Mouse (Mus musculus): ENCODE data around the gene Tada2b. TPM values are rescaled to one million over a fixed set of nuclear protein-coding genes. Genes with fewer than 3 reads are reported as not detected.

Tada2b gene
- polyA plus RNA-seq, 1 experiment from 2014 or later: 1.6 TPM

DNA sequence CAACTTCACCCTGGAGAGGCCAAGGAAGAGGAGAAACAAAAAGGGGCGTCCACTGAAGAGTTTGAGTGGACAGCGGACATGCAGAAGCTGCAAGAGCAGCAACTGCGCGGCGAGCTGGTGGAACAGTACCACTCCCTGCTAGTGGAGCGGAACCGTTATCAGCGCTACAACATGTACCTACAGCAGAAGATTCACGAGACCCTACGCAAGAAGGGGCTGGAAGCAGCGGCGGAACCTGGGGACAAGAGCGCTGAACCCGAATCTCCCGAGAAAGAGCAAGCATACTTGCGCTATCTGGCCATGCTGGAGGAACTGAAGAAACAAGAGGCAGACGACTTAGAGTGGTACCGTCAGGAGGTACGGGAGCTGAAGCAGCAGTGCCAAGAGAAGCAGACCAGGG, 1.2 kb upstream of the Tada2b start:
- H3K4me2 ChIP-seq (ENCODE audit: low read depth, low read length): peak overlapping the region; percentile 97
- H3K4me1 ChIP-seq (ENCODE audit: control insufficient read depth, insufficient read depth, low read length): peaks cover 21% of the 10 kb centered on the region
- H3K4me3 ChIP-seq (ENCODE audit: low read length): peak overlapping the region; percentile 64
- ATAC-seq: no peak
- WGBS: 32% methylated on average over 19 of the region's 19 CpGs
- H3K27me3 ChIP-seq (replicated peaks; ENCODE audit: control insufficient read depth, insufficient read depth, low read length): peaks cover 10% of the 10 kb centered on the region; the same call in 1 of the 2 replicates
- no peak overlapping the region for H3K27ac ChIP-seq (ENCODE audit: low read length)
- no peaks in the 10 kb centered on the region for H3K9me3 ChIP-seq (ENCODE audit: control insufficient read depth, low read length)
- H3K9ac ChIP-seq (ENCODE audit: low read depth, low read length): no peak overlapping the region
- H3K36me3 ChIP-seq (ENCODE audit: control insufficient read depth, insufficient read depth, low read length): no peaks in the 10 kb centered on the region

DNA sequence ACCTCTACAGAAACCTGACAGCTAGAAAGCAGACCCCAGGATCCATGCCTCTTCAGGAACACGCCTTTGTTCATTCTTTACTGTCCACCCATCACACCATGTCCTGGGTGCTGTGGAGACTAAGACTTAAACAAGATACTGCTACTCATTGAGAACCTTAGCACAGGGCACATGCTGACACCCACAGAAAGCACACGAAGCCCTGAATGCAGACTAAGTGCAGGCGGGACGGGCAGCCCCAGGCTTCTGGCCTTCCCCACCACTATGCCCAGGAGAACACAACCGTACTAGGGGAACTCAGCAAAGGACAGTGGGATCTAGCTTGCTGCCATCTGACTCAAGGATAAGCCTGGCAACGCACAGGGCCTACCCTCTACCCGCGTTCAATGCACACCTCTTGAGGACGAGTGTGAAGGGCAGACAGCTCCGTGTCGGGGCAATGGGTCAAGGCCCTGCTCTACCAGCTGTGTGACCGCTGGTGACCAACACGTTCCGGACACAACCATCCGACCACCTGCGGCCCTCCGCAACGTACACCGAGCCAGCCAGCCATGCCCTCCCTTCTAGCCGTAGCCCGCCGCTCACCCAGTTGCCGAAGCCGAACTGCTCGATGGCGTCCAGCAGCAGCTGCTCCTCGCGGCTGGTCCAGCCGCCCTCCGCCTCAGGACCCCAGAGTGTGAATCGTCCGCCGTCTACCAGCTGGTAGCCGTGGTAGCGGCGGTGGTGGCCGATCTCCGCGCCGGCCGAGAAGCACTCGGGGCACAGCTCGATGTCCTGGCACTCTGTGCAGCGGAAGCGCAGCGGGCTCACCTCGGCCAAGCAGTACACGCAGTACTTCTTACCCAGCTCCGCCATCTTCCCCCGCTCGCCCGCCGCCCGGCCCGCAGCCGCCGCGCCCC, 633 bp downstream of the Tada2b start:
- ATAC-seq: peak; percentile 62
- peak overlapping the region; percentile 90 for H3K4me3 ChIP-seq (ENCODE audit: low read length)
- 1% methylated on average over 58 of the region's 58 CpGs for WGBS
- no peaks in the 10 kb centered on the region for H3K9me3 ChIP-seq (ENCODE audit: control insufficient read depth, low read length)
- peak overlapping the region; percentile 92 for H3K9ac ChIP-seq (ENCODE audit: low read depth, low read length)
- peaks cover 10% of the 10 kb centered on the region; the same call in 1 of the 2 replicates for H3K27me3 ChIP-seq (replicated peaks; ENCODE audit: control insufficient read depth, insufficient read depth, low read length)
- H3K4me1 ChIP-seq (ENCODE audit: control insufficient read depth, insufficient read depth, low read length): peaks cover 21% of the 10 kb centered on the region
- no peaks in the 10 kb centered on the region for H3K36me3 ChIP-seq (ENCODE audit: control insufficient read depth, insufficient read depth, low read length)
- peak overlapping the region; percentile 54 for H3K27ac ChIP-seq (ENCODE audit: low read length)
- H3K4me2 ChIP-seq (ENCODE audit: low read depth, low read length): peak overlapping the region; percentile 93

DNA sequence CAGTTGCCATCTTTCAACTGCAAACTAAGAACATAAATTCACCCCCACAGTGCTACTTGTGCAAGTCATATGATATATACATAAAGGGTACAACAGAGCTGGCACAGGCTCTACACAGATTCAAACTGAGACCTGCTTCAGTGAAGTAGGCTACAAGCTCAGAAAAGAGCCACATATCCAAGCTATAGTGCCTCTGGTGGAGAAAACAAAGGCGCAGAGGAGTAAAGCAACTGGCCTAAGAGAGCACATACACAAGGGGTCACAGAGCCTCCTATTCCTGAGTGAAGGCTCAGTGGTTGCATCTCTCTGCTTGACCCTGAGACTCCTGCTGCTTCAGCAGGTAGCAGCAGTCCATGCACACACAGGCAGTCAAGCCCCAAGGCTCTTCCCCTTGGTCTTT, 3.0 kb downstream of the Tada2b start:
- Histone ChIP-seq H3K4me1 (ENCODE audit: control insufficient read depth, insufficient read depth, low read length) (peaks cover 21% of the 10 kb centered on the region), H3K36me3 (ENCODE audit: control insufficient read depth, insufficient read depth, low read length) (no peaks in the 10 kb centered on the region), H3K9ac (ENCODE audit: low read depth, low read length) (no peak overlapping the region), H3K4me2 (ENCODE audit: low read depth, low read length) (no peak overlapping the region), H3K4me3 (ENCODE audit: low read length) (no peak overlapping the region), H3K27ac (ENCODE audit: low read length) (no peak overlapping the region), H3K27me3 (replicated peaks; ENCODE audit: control insufficient read depth, insufficient read depth, low read length) (peaks cover 9% of the 10 kb centered on the region; the same call in 1 of the 2 replicates), H3K9me3 (ENCODE audit: control insufficient read depth, low read length) (no peaks in the 10 kb centered on the region)
- ATAC-seq: no peak
- 64% methylated on average over 1 of the region's 1 CpGs for WGBS

DNA sequence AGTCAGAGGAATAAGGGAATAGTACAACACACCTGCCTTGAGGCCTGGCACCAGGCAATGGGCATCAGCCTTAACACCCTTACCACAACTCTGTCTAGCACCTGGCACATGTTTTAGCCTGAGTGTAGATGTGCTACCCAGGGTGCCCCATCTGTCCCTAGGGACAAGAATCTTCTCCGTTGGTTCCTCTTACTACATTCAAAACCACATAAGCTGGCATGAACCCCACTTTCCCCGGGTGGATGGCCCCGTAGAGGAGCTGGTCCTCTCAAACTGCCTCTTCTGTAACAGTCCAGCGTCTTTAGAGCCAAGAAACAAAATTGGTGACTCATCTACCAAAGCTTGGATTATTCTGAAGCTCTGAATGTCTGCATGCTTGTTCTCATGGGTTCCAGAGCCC, 3.7 kb downstream of the Tada2b start:
- H3K9ac ChIP-seq (ENCODE audit: low read depth, low read length): no peak overlapping the region
- H3K9me3 ChIP-seq (ENCODE audit: control insufficient read depth, low read length): no peaks in the 10 kb centered on the region
- H3K27me3 ChIP-seq (replicated peaks; ENCODE audit: control insufficient read depth, insufficient read depth, low read length): peaks cover 2% of the 10 kb centered on the region; the same call in 1 of the 2 replicates
- WGBS: 94% methylated on average over 4 of the region's 4 CpGs
- no peak overlapping the region for H3K27ac ChIP-seq (ENCODE audit: low read length)
- H3K36me3 ChIP-seq (ENCODE audit: control insufficient read depth, insufficient read depth, low read length): no peaks in the 10 kb centered on the region
- no peak for ATAC-seq
- no peak overlapping the region for H3K4me3 ChIP-seq (ENCODE audit: low read length)
- no peak overlapping the region for H3K4me2 ChIP-seq (ENCODE audit: low read depth, low read length)
- H3K4me1 ChIP-seq (ENCODE audit: control insufficient read depth, insufficient read depth, low read length): peaks cover 21% of the 10 kb centered on the region

DNA sequence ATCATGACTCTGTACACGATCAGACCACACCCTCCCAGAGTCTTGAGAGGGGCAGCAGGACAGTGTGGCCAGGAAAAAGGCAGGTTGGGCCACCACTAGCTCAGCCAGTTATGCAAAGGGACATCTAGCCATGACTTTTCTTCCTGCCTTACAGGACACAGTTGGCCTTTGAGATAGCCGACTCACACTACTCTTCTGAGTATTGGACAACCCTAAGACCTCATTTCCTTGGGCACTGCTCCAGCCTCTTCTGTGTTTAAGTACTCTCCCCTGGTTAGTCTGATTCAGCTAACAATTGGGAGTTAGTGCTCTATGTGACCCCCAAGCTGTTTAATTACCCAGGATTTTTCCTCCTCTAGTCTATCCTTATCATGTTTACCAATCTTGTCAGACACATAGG, 4.3 kb downstream of the Tada2b start:
- 74% methylated on average over 2 of the region's 2 CpGs for WGBS

DNA sequence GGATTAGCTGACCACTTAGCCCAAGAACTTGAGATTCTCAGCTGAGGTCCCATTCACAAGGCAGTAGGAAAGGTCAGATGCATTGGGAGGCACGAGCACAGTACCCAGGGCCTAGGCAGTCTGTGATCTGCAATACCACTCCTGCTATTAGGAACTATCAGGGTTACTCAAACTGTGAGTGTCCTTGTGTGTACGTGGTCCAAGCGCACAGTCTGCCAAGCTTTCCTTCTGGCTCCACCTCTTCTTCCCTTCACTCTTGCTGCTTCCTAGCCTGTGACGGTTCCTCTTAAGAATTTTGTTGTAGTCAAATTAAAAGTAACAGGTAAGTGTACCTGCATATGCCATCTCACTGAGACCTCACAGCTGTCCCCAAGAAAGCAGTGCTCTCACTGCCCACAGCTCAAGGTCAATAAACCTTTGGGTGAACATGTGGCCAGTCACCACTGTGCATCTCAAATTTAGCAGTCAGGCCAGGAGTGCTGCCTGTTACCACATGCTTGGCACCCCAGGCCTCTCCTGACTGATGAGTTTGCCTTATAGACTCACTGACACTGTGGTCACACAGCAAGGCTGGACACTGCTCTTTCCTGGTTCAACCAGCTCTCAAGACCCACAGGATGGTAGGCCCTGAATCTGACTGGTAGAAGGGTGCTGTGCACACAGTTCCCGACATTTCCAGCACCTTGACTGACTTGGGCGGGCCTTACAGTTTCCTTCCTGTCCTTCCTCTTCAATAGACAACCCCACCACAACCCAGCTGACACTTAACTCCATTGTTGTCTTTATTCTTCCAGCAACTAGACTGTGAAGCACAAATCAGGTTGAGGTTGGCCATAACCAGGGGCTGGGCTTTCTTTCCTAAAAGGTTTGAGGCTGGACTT, 5.3 kb downstream of the Tada2b start:
- Histone ChIP-seq H3K4me2 (ENCODE audit: low read depth, low read length) (no peak overlapping the region), H3K4me1 (ENCODE audit: control insufficient read depth, insufficient read depth, low read length) (peaks cover 17% of the 10 kb centered on the region), H3K27ac (ENCODE audit: low read length) (no peak overlapping the region), H3K36me3 (ENCODE audit: control insufficient read depth, insufficient read depth, low read length) (no peaks in the 10 kb centered on the region), H3K27me3 (replicated peaks; ENCODE audit: control insufficient read depth, insufficient read depth, low read length) (no peaks in the 10 kb centered on the region), H3K9me3 (ENCODE audit: control insufficient read depth, low read length) (no peaks in the 10 kb centered on the region), H3K4me3 (ENCODE audit: low read length) (no peak overlapping the region), H3K9ac (ENCODE audit: low read depth, low read length) (no peak overlapping the region)
- no peak for ATAC-seq
- 84% methylated on average over 6 of the region's 6 CpGs for WGBS

More for the DNA sequence above, 4.3 kb downstream of the Tada2b start:
- Histone ChIP-seq H3K9me3 (ENCODE audit: control insufficient read depth, low read length) (no peaks in the 10 kb centered on the region), H3K4me2 (ENCODE audit: low read depth, low read length) (no peak overlapping the region), H3K9ac (ENCODE audit: low read depth, low read length) (no peak overlapping the region), H3K4me1 (ENCODE audit: control insufficient read depth, insufficient read depth, low read length) (peaks cover 18% of the 10 kb centered on the region), H3K27ac (ENCODE audit: low read length) (no peak overlapping the region), H3K36me3 (ENCODE audit: control insufficient read depth, insufficient read depth, low read length) (no peaks in the 10 kb centered on the region), H3K4me3 (ENCODE audit: low read length) (no peak overlapping the region), H3K27me3 (replicated peaks; ENCODE audit: control insufficient read depth, insufficient read depth, low read length) (no peaks in the 10 kb centered on the region)
- no peak for ATAC-seq

DNA sequence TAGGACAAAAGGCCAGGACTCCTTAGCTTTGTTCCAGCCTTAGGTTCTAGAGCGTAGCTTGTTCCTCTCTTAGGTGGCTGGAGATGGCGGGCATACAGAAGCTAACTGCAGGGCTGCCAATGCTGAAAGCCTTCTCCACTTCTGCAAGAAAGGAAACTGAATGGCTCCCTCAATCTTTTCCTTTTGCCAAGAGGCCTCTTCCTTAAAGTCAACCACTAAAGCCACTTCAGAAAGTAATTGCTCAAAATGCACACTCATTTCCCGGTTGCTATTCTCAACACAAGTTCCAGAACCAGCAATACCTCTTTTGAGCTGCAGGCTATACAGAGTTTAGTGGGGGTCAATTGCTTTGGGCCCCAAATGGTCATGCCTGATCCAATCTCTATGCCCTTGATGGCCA, 6.6 kb downstream of the Tada2b start:
- peaks cover 8% of the 10 kb centered on the region for H3K4me1 ChIP-seq (ENCODE audit: control insufficient read depth, insufficient read depth, low read length)
- ATAC-seq: no peak
- 0 out of 2 replicates have a peak, but pooled peaks cover 6% of the 10 kb centered on the region for H3K36me3 ChIP-seq (ENCODE audit: control insufficient read depth, insufficient read depth, low read length)
- no peaks in the 10 kb centered on the region for H3K9me3 ChIP-seq (ENCODE audit: control insufficient read depth, low read length)
- whole genome bisulfite sequencing: 91% methylated on average over 3 of the region's 3 CpGs
- no peaks in the 10 kb centered on the region for H3K27me3 ChIP-seq (replicated peaks; ENCODE audit: control insufficient read depth, insufficient read depth, low read length)
- H3K4me3 ChIP-seq (ENCODE audit: low read length): no peak overlapping the region
- H3K27ac ChIP-seq (ENCODE audit: low read length): no peak overlapping the region
- no peak overlapping the region for H3K9ac ChIP-seq (ENCODE audit: low read depth, low read length)
- no peak overlapping the region for H3K4me2 ChIP-seq (ENCODE audit: low read depth, low read length)

DNA sequence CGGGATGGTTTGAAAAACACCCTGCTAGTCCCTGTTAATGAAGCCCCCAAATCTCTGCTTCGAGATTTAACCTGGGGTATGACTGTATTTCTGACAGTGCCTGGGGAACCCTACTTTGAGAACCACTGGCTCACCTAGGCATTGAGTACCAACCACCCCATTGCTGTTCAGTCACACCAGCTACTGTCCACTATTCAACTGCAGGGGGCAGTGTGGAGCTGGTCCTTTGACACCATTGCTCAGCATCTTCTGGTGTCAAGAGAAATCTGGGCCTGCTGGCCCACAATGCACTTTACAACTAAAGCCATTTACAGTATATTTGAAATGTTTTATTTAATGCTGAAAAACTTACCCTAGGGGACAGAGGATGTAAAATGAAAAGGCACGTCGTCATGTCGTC, 9.8 kb downstream of the Tada2b start:
- no peak overlapping the region for H3K9ac ChIP-seq (ENCODE audit: low read depth, low read length)
- WGBS: 86% methylated on average over 5 of the region's 5 CpGs
- no peaks in the 10 kb centered on the region for H3K9me3 ChIP-seq (ENCODE audit: control insufficient read depth, low read length)
- H3K36me3 ChIP-seq (ENCODE audit: control insufficient read depth, insufficient read depth, low read length): peaks cover 27% of the 10 kb centered on the region
- no peaks in the 10 kb centered on the region for H3K27me3 ChIP-seq (replicated peaks; ENCODE audit: control insufficient read depth, insufficient read depth, low read length)
- H3K4me3 ChIP-seq (ENCODE audit: low read length): no peak overlapping the region
- no peak overlapping the region for H3K27ac ChIP-seq (ENCODE audit: low read length)
- peak; percentile 63 for ATAC-seq
- H3K4me1 ChIP-seq (ENCODE audit: control insufficient read depth, insufficient read depth, low read length): no peaks in the 10 kb centered on the region
- no peak overlapping the region for H3K4me2 ChIP-seq (ENCODE audit: low read depth, low read length)
